Mouse (Mus musculus) embryonic facial prominence, embryonic 10.5 days (tissue): ENCODE measurements around the gene Hist1h1a. TPM values are rescaled to one million over a fixed set of nuclear protein-coding genes. Genes with fewer than 3 reads are reported as not detected.
"Not testable (repeated sequence)": the region's sequence is repeated elsewhere in the genome, so short reads cannot be mapped to it uniquely, and the experiment has no call there.

Experiments used
- DNase-seq: peaks from one replicate; pipeline ENCODE4 v3.0.0-alpha.2; 2017; ENCODE audit warnings: low spot score
- H3K27ac ChIP-seq: fragments of 300-500 bp; sonication (generic); replicated peaks from 2 replicates; pipeline ENCODE4 v1.5.1; 2016; ENCODE audit warnings: mild to moderate bottlenecking
- H3K27me3 ChIP-seq: fragments of 300-500 bp; sonication (generic); replicated peaks from 2 replicates; pipeline ENCODE4 v1.6.1; 2016; ENCODE audit warnings: low read depth, mild to moderate bottlenecking; ENCODE audit not compliant: poor library complexity, severe bottlenecking
- H3K36me3 ChIP-seq: fragments of 300-500 bp; sonication (generic); replicated peaks from 2 replicates; pipeline ENCODE4 v1.6.1; 2016; ENCODE audit warnings: mild to moderate bottlenecking, moderate library complexity
- H3K4me1 ChIP-seq: fragments of 300-500 bp; sonication (generic); 2 replicates; pipeline ENCODE4 v1.6.1; 2016
- H3K4me3 ChIP-seq: fragments of 300-500 bp; sonication (generic); 2 replicates; pipeline ENCODE4 v1.5.1; 2016; ENCODE audit warnings: mild to moderate bottlenecking, moderate library complexity
- H3K9me3 ChIP-seq: fragments of 300-500 bp; sonication (generic); 2 replicates; pipeline ENCODE4 v1.6.1; 2016; ENCODE audit warnings: mild to moderate bottlenecking
- WGBS: fragments of 180-500 bp; shearing (Covaris S2); methylation state at CpG from one replicate; pipeline ENCODE4 v1.1.7; 2016; 5-methylcytosine and 5-hydroxymethylcytosine counted together
- polyA plus RNA-seq: library from polyadenylated mRNA; unstranded; fragments of >200 nt; fragmentation: Nextera tagmentation; extraction: Ambion mirVana; gene quantifications from 2 replicates; pipeline ENCODE4 v1.2.1, GENCODE M21; 2016

Gene Hist1h1a
- polyA plus RNA-seq, 1 experiment from 2014 or later, result 4.0 TPM

DNA sequence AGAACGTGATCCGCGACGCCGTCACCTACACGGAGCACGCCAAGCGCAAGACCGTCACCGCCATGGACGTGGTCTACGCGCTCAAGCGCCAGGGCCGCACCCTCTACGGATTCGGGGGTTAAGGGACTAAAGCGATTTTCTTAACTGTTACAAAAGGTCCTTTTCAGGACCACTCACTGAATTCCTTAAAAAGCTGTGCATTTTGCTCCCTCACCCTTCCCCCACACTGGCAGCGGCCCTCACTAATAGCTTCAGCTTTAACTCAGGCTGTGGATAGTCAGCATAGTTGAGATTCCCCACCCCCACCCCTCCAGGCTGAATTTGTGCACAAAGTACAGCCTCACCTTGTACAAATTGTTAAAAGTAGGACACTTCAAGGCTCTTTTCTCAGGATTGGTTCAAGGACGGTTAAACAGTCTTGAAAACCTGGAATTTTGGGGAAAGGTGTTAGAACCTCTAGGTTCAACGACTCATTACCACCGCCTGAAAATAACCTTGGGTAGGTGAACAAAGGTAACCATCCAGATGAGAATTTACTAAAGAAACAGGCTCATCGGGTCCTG lies 6.2 kb upstream of the Hist1h1a start:
- Histone ChIP-seq H3K4me3 (peak overlapping the region; percentile 60), H3K27ac (peak overlapping the region; percentile 92), H3K4me1 (peaks cover 27% of the 10 kb centered on the region), H3K36me3 (no peaks in the 10 kb centered on the region), H3K27me3 (no peaks in the 10 kb centered on the region), H3K9me3 (no peaks in the 10 kb centered on the region)
- WGBS, result 1% methylated on average over 21 of the region's 23 CpGs
- DNase-seq, result peak; percentile 75

GRCm38 (mm10) chr13:23757921-23758320 lies 5.5 kb upstream of the Hist1h1a start:
- peaks cover 33% of the 10 kb centered on the region for H3K4me1 ChIP-seq
- 48% methylated on average over 3 of the region's 3 CpGs for WGBS
- DNase-seq, result no peak
- no peaks in the 10 kb centered on the region for H3K36me3 ChIP-seq
- peak overlapping the region; percentile 92 for H3K27ac ChIP-seq
- peak overlapping the region; percentile 60 for H3K4me3 ChIP-seq
- no peaks in the 10 kb centered on the region for H3K27me3 ChIP-seq
- H3K9me3 ChIP-seq, result no peaks in the 10 kb centered on the region

GRCm38 (mm10) chr13:23759251-23759771 lies 4.2 kb upstream of the Hist1h1a start:
- H3K27ac ChIP-seq, result peak overlapping the region; percentile 92
- no peaks in the 10 kb centered on the region for H3K27me3 ChIP-seq
- DNase-seq, result no peak
- H3K4me1 ChIP-seq, result peaks cover 40% of the 10 kb centered on the region
- no peaks in the 10 kb centered on the region for H3K36me3 ChIP-seq
- no peaks in the 10 kb centered on the region for H3K9me3 ChIP-seq
- no peak overlapping the region for H3K4me3 ChIP-seq
- 82% methylated on average over 3 of the region's 3 CpGs for WGBS

DNA sequence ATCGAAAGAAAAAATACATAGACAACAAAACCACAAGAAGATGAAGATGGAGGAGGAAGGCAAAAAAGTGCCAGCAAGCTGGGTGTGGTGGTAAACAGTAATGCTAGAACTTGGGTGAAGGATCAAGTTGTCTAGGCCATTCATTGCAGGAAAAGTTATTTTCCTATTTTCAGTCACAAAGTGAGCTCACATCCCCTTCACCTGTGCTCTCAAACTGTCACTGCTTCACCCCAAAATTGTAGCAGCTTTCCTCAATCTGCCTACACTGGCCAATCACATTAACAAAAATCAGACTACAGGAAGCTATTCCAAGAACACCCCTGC lies 3.6 kb upstream of the Hist1h1a start:
- no peak for DNase-seq
- Histone ChIP-seq H3K27ac (peak overlapping the region; percentile 92), H3K27me3 (no peaks in the 10 kb centered on the region), H3K36me3 (no peaks in the 10 kb centered on the region), H3K4me3 (peak overlapping the region; percentile 70), H3K4me1 (peaks cover 46% of the 10 kb centered on the region), H3K9me3 (no peaks in the 10 kb centered on the region)
- 65% methylated on average over 1 of the region's 1 CpGs for WGBS

GRCm38 (mm10) chr13:23760240-23760971 lies 3.1 kb upstream of the Hist1h1a start:
- DNase-seq, result peak; percentile 63
- Histone ChIP-seq H3K4me3 (peak overlapping the region; percentile 70), H3K9me3 (no peaks in the 10 kb centered on the region), H3K4me1 (peaks cover 46% of the 10 kb centered on the region), H3K27ac (peak overlapping the region; percentile 92), H3K27me3 (no peaks in the 10 kb centered on the region), H3K36me3 (no peaks in the 10 kb centered on the region)
- 2% methylated on average over 23 of the region's 27 CpGs for WGBS

DNA sequence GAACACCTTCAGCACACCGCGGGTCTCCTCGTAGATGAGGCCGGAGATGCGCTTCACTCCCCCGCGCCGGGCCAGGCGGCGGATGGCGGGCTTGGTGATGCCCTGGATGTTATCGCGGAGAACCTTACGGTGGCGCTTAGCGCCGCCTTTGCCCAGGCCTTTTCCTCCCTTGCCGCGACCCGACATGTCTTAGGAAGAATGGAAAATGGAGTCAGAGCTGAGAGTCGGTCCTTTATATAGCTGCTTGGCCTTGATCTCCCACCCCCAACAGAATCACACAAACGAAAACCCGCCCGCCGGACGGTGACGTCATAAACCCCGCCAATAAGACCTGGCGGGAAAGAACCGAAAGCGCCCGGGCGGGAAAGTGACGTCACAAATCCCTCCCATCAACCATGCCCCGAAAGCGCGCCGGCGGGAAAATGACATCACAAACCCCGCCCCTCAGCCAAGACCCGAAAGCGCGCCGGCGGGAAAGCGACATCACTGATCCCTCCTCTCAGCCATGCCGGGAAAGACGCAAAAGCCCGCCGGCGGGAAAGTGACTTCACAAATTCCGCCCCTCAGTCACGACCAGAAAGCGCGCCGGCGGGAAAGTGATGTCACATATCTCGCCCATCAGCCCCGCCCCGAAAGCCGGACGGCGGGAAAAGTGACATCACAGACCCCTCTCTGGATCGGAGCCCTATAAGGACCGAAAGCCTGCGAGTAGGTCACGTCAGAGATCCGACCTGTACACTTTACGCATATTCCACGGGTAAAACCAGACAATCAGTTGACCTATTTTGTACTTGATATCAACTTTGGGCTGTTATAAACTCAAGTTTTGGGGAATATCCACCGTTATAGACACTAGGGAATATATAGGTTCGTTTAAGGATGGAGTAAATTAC lies 2.2 kb upstream of the Hist1h1a start, which contains the start of gene Hist1h4a:
TSS of gene Hist1h4a (minus strand) at position 259 of the 893 bp plus-strand sequence.
- Histone ChIP-seq H3K4me1 (peaks cover 46% of the 10 kb centered on the region), H3K27me3 (no peaks in the 10 kb centered on the region), H3K9me3 (no peaks in the 10 kb centered on the region), H3K27ac (peak within 1 kb of the TSS; percentile 92), H3K4me3 (peak within 1 kb of the TSS; percentile 70), H3K36me3 (no peaks in the 10 kb centered on the region)
- under 1% methylated on average over 69 of the region's 72 CpGs for WGBS
- peak; percentile 99 for DNase-seq

DNA sequence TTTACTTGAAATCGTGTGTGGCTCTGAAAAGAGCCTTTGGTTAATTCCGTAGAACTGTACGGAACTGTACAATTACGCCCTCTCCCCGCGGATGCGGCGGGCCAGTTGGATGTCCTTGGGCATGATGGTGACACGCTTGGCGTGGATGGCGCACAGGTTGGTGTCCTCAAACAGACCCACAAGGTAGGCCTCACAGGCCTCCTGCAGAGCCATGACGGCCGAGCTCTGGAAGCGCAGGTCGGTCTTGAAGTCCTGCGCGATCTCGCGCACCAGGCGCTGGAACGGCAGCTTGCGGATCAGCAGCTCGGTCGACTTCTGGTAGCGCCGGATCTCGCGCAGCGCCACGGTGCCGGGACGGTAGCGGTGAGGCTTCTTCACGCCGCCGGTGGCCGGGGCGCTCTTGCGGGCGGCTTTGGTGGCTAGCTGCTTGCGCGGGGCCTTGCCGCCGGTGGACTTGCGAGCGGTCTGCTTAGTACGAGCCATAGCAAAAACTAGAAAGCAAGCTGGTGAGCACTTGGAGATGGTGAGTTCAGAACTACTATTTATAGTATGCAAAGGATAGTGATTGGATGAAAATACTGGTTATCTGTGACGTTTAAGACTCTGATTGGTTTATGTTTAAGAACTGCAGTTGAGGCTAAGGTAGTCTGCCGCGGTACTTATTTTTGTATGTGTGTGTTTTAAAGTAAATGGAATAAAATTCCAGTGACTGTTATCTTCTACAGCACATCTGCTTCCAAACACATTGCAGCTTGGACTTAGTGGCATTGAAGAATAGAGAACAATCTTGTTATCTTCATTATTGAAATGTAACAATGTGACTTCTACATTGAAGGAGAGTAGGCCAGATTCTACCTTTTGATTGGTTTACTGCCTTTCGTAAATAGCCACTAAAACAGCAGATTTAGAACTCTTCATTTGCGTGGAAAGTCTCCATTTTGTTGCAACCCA lies 1.3 kb upstream of the Hist1h1a start, which contains the start of gene Hist1h3a:
TSS of gene Hist1h3a (minus strand) at position 516 of the 951 bp plus-strand sequence.
- under 1% methylated on average over 38 of the region's 52 CpGs for WGBS
- H3K27me3 ChIP-seq, H3K9me3 ChIP-seq, H3K36me3 ChIP-seq: not testable (repeated sequence)
- Histone ChIP-seq H3K4me3 (peak within 1 kb of the TSS; percentile 70), H3K27ac (peak within 1 kb of the TSS; percentile 92), H3K4me1 (peaks cover 45% of the 10 kb centered on the region)
- peak; percentile 74 for DNase-seq

- under 1% methylated on average over 10 of the region's 10 CpGs for WGBS
- Histone ChIP-seq H3K4me1 (peaks cover 36% of the 10 kb centered on the region), H3K9me3 (no peaks in the 10 kb centered on the region), H3K27ac (peak overlapping the region; percentile 92), H3K4me3 (peak overlapping the region; percentile 70), H3K36me3 (no peaks in the 10 kb centered on the region), H3K27me3 (no peaks in the 10 kb centered on the region)
- DNase-seq, result no peak
Observed at GRCm38 (mm10) chr13:23763242-23763585, 252 bp upstream of the Hist1h1a start.

DNA sequence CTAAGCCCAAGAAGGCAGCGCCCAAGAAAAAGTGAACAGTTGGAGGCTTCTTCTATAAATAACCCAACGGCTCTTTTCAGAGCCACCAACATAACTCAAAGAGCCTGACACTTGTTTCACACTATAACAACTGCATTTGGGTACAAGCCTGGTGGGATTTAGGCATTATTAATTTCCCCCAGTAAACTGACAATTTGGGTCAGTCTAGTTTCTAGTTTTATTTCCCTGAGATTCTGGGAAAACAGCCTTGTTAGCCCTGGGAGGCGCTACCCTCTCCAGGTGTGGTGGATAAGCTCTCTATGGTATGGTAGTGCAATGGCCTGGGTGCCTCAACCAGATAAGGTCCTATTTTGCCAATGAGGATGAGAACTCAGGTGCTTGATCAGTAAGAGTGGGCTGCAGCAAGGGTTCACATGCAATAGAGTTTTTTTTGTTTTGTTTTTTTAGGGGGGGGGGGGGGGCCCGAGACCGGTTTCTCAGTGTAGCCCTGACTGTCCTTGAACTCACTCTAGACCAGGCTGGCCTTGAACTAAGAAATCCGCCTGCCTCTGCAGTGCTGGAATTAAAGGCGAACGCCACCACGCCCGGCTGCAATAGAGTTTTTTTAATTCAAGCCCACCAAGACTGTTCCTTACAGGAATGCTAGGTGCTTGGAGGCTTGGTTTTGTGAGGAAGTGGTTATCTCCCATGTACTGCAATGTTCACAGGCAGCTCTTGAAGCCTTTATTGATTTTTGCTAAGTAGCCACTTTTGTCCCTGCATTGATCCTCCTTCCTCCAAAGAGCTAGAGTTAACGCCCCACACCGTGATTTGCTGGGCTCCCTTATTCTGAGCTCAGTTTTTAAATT lies 1.1 kb downstream of the Hist1h1a start:
- Histone ChIP-seq H3K27me3 (no peaks in the 10 kb centered on the region), H3K9me3 (no peaks in the 10 kb centered on the region), H3K4me1 (peaks cover 33% of the 10 kb centered on the region), H3K27ac (peak overlapping the region; percentile 92), H3K4me3 (peak overlapping the region; percentile 70), H3K36me3 (no peaks in the 10 kb centered on the region)
- 35% methylated on average over 12 of the region's 12 CpGs for WGBS
- peak; percentile 43 for DNase-seq

- no peak for DNase-seq
- Histone ChIP-seq H3K27me3 (no peaks in the 10 kb centered on the region), H3K4me3 (peak overlapping the region; percentile 70), H3K36me3 (no peaks in the 10 kb centered on the region), H3K9me3 (no peaks in the 10 kb centered on the region), H3K4me1 (peaks cover 28% of the 10 kb centered on the region), H3K27ac (peak overlapping the region; percentile 92; the same call in 1 of the 2 replicates)
- WGBS, result 67% methylated on average over 1 of the region's 1 CpGs
Observed at GRCm38 (mm10) chr13:23765172-23765513, 1.7 kb downstream of the Hist1h1a start.

DNA sequence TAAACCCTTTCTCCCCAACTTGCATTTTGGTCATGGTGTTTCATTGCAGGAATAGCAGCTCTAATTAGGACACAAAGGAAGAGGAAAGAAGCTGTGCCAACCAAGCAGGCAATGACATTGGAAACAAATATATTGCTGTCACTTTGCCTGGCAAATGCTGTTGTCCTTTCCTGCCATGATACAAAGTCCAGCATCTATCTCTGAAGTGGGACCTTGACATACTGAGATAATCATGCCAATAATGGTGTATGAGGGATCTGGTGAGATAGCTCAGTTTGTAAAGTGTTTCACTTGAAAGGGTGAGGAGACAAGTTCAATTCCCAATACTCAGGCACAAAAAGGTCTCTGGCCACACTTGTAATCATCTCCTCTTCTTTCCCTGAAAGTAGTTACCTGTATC lies 3.3 kb downstream of the Hist1h1a start:
- H3K9me3 ChIP-seq, result no peaks in the 10 kb centered on the region
- H3K27ac ChIP-seq, result no peak overlapping the region
- no peaks in the 10 kb centered on the region for H3K36me3 ChIP-seq
- H3K27me3 ChIP-seq, result no peaks in the 10 kb centered on the region
- no peak for DNase-seq
- H3K4me1 ChIP-seq, result peaks cover 28% of the 10 kb centered on the region
- no peak overlapping the region for H3K4me3 ChIP-seq
